Mouse (Mus musculus) midbrain, embryonic 12.5 days (tissue): Measurements from ENCODE around the gene Stk36. TPM values are rescaled to one million over a fixed set of nuclear protein-coding genes. Genes with fewer than 3 reads are reported as not detected.

Experiments
- ATAC-seq: fragments of 200-750 bp; cut with Nextera tagmentation; 2 replicates; pipeline ENCODE4 v1.8.0; 2017; ENCODE audit warnings: low read depth, moderate TSS enrichment, moderate library complexity; ENCODE audit not compliant: low FRiP score
- H3K27ac ChIP-seq: fragments of 300-500 bp; sonication (generic); replicated peaks from 2 replicates; pipeline ENCODE4 v1.5.1; 2016; ENCODE audit warnings: mild to moderate bottlenecking
- H3K27me3 ChIP-seq: fragments of 300-500 bp; sonication (generic); 2 replicates; pipeline ENCODE4 v1.6.1; 2016; ENCODE audit warnings: mild to moderate bottlenecking
- H3K36me3 ChIP-seq: fragments of 300-500 bp; sonication (generic); 2 replicates; pipeline ENCODE4 v1.6.1; 2016
- H3K4me1 ChIP-seq: fragments of 300-500 bp; sonication (generic); 2 replicates; pipeline ENCODE4 v1.6.1; 2016
- H3K4me2 ChIP-seq: fragments of 300-500 bp; sonication (generic); replicated peaks from 2 replicates; pipeline ENCODE4 v1.6.1; 2016; ENCODE audit warnings: mild to moderate bottlenecking, moderate library complexity
- H3K4me3 ChIP-seq: fragments of 300-500 bp; sonication (generic); 2 replicates; pipeline ENCODE4 v1.5.1; 2016; ENCODE audit warnings: mild to moderate bottlenecking
- H3K9ac ChIP-seq: fragments of 300-500 bp; sonication (generic); replicated peaks from 2 replicates; pipeline ENCODE4 v1.6.1; 2016; ENCODE audit warnings: mild to moderate bottlenecking, moderate library complexity
- H3K9me3 ChIP-seq: fragments of 300-500 bp; sonication (generic); 2 replicates; pipeline ENCODE4 v1.6.1; 2016; ENCODE audit warnings: mild to moderate bottlenecking
- WGBS: fragments of 180-500 bp; shearing (Covaris S2); methylation state at CpG from one replicate; pipeline ENCODE4 v1.1.7; 2016; 5-methylcytosine and 5-hydroxymethylcytosine counted together
- microRNA-seq: library from miRNA; unstranded; fragments of <30 nt; microRNA quantifications from one replicate; pipeline ENCODE4, GENCODE M21; 2017
- polyA plus RNA-seq: library from polyadenylated mRNA; unstranded; fragments of >200 nt; fragmentation: Nextera tagmentation; extraction: Ambion mirVana; gene quantifications from 2 replicates; pipeline ENCODE4 v1.2.1, GENCODE M21; 2016

Gene Stk36
- polyA plus RNA-seq, 1 experiment from 2014 or later: 25.9 TPM

- H3K4me2 ChIP-seq: no peak overlapping the region
- H3K27me3 ChIP-seq: no peaks in the 10 kb centered on the region
- H3K9ac ChIP-seq: no peak overlapping the region
- no peak overlapping the region for H3K4me3 ChIP-seq
- no peaks in the 10 kb centered on the region for H3K4me1 ChIP-seq
- no peak overlapping the region for H3K27ac ChIP-seq
- no peaks in the 10 kb centered on the region for H3K9me3 ChIP-seq
- peaks cover 63% of the 10 kb centered on the region for H3K36me3 ChIP-seq
- WGBS: 83% methylated on average over 1 of the region's 1 CpGs
- no peak for ATAC-seq
Measured at GRCm38 (mm10) chr1:74677843-74678242, 76.6 kb downstream of the Stk36 start.

Small RNAs within 50 kb of the gene (microRNA-seq; reads per million reads assigned to microRNA genes)
- gene Gm25035: not detected

Other genes starting within 250 kb of the Stk36 start
- gene Catip, start 239.3 kb upstream of the Stk36 start, polyA plus RNA-seq: 0.58 and 0.66 TPM in 2 replicates
- 2.3 and 2.4 TPM in 2 replicates for gene Slc11a1, start 226.2 kb upstream of the Stk36 start, polyA plus RNA-seq
- 28.9 and 31.0 TPM in 2 replicates for gene Ctdsp1, start 209.9 kb upstream of the Stk36 start, polyA plus RNA-seq
- 0.28 and 0.55 TPM in 2 replicates for gene Vil1, start 192.1 kb upstream of the Stk36 start, polyA plus RNA-seq
- 74.3 TPM in 2 replicates for gene Cnot9, start 95.4 kb upstream of the Stk36 start, polyA plus RNA-seq
- gene Plcd4, start 58.6 kb upstream of the Stk36 start, polyA plus RNA-seq: 1.1 and 1.5 TPM in 2 replicates
- gene Usp37, start 57.2 kb upstream of the Stk36 start, polyA plus RNA-seq: 42.1 and 44.2 TPM in 2 replicates
- gene Zfp142, start 13.2 kb upstream of the Stk36 start, polyA plus RNA-seq: 10.6 and 11.2 TPM in 2 replicates
- gene Bcs1l, start 13.2 kb upstream of the Stk36 start, polyA plus RNA-seq: 16.4 and 17.0 TPM in 2 replicates
- gene Rnf25, start within 50 bp of the Stk36 start, polyA plus RNA-seq: 31.5 and 35.5 TPM in 2 replicates
- gene Ttll4, start 60.3 kb downstream of the Stk36 start, polyA plus RNA-seq: 43.7 and 51.9 TPM in 2 replicates
- gene Cyp27a1, start 112.1 kb downstream of the Stk36 start, polyA plus RNA-seq: 4.2 and 5.8 TPM in 2 replicates
- gene Prkag3, start 147.8 kb downstream of the Stk36 start, polyA plus RNA-seq: not detected in 2 replicates
- 5.0 and 7.9 TPM in 2 replicates for gene Wnt6, start 170.4 kb downstream of the Stk36 start, polyA plus RNA-seq
- gene Wnt10a, start 190.1 kb downstream of the Stk36 start, polyA plus RNA-seq: 1.7 and 1.8 TPM in 2 replicates